Mouse (Mus musculus) neural tube, embryonic 10.5 days (tissue): ENCODE data around the gene Hddc3.

Source experiments
- DNase-seq: peaks from one replicate; pipeline ENCODE4 v3.0.0-alpha.2; 2017; ENCODE audit warnings: low spot score; ENCODE audit errors: extremely low spot score

Gene Hddc3

GRCm38 (mm10) chr7:80334848-80335247 is 8.1 kb upstream of the Hddc3 start:
- DNase-seq = no peak

GRCm38 (mm10) chr7:80336932-80337331 is 6.0 kb upstream of the Hddc3 start:
- no peak for DNase-seq

GRCm38 (mm10) chr7:80339371-80339770 is 3.5 kb upstream of the Hddc3 start:
- peak; percentile 35 for DNase-seq

GRCm38 (mm10) chr7:80339793-80340628 is 2.9 kb upstream of the Hddc3 start:
- peak; percentile 98 for DNase-seq

GRCm38 (mm10) chr7:80340793-80341192 is 2.1 kb upstream of the Hddc3 start, which contains the start of gene Unc45a:
Gene Unc45a, minus strand, starts transcription at chr7:80341005.
- DNase-seq = peak; percentile 70

GRCm38 (mm10) chr7:80341793-80342192 is 1.1 kb upstream of the Hddc3 start:
- DNase-seq = no peak

- DNase-seq = no peak
Observed at GRCm38 (mm10) chr7:80343270-80344018, 540 bp downstream of the Hddc3 start.

- no peak for DNase-seq
Observed at GRCm38 (mm10) chr7:80346173-80346572, 3.3 kb downstream of the Hddc3 start.

- DNase-seq = no peak
Observed at GRCm38 (mm10) chr7:80346830-80347229, 3.9 kb downstream of the Hddc3 start.

GRCm38 (mm10) chr7:80347670-80348586 is 5.0 kb downstream of the Hddc3 start:
- no peak for DNase-seq

GRCm38 (mm10) chr7:80350808-80351207 is 7.9 kb downstream of the Hddc3 start:
- DNase-seq = no peak

GRCm38 (mm10) chr7:80352920-80353319 is 10.0 kb downstream of the Hddc3 start:
- DNase-seq = no peak

- DNase-seq = no peak
Observed at GRCm38 (mm10) chr7:80356351-80356750, 13.4 kb downstream of the Hddc3 start.

GRCm38 (mm10) chr7:80357156-80357555 is 14.3 kb downstream of the Hddc3 start:
- no peak for DNase-seq

GRCm38 (mm10) chr7:80358039-80358438 is 15.1 kb downstream of the Hddc3 start:
- DNase-seq = no peak

GRCm38 (mm10) chr7:80360435-80360834 is 17.5 kb downstream of the Hddc3 start:
- DNase-seq = no peak

- no peak for DNase-seq
Observed at GRCm38 (mm10) chr7:80365759-80366158, 22.9 kb downstream of the Hddc3 start.

GRCm38 (mm10) chr7:80367232-80367631 is 24.3 kb downstream of the Hddc3 start:
- no peak for DNase-seq

- no peak for DNase-seq
Observed at GRCm38 (mm10) chr7:80368009-80368408, 25.1 kb downstream of the Hddc3 start.

- no peak for DNase-seq
Observed at GRCm38 (mm10) chr7:80368635-80369421, 25.9 kb downstream of the Hddc3 start.

- DNase-seq = no peak
Observed at GRCm38 (mm10) chr7:80369461-80369860, 26.6 kb downstream of the Hddc3 start.
